Mouse (Mus musculus): ENCODE data around the gene Pum3.

Gene Pum3

DNA sequence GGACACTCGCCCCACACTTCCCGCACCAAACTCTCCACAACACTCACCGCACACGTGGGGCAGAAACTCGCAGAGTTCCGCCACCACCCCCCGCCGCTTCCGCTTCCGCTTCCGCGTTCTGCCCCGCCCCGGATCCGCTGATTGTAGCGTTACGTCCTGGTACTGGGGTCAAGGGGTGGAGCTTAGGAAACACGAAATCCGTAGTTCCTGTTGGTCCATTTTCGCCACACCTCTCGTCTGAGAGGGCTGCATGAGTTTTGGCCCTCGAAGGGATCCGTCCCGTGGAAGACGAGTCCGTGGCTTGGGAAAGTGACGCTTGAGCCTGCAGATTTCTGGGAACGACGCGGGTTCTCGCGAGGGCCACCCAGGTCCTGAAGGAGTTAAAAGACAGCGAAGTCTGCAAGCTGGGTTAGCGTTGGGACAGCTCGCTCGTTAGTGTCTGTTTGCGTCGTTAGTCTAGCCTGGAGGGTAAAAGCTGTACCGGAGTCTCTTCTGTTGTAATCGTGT is at the start of gene Pum3:
Pum3 (minus strand) TSS at position 81 of the 507 bp plus-strand sequence.
- in situ Hi-C loops (cut with MboI): loop anchor here (25.0 kb wide), 1 partner anchor 583 kb away; the partner anchor contains the start of gene Rfx3

DNA sequence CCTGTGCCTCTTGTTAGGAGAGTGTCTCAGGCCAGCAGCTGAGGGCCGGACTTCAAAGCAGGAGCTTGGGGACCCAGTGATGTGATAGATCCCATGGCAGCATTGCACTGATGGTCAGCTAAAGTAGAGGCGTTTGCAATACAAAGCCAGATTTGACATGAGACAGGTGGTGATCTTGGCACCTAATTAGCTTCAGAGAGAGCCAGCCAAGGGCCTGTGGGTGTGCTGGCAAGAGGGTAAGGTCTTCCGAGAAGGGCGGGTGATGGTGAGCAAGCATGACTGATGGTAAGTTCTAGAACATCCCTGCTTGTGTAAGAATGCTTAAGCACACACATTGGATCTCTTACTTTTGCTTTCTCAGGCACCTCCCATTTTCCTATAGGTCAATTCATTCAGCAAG is 37.1 kb upstream of the Pum3 start:
- in situ Hi-C loops (cut with MboI): no loop called here

DNA sequence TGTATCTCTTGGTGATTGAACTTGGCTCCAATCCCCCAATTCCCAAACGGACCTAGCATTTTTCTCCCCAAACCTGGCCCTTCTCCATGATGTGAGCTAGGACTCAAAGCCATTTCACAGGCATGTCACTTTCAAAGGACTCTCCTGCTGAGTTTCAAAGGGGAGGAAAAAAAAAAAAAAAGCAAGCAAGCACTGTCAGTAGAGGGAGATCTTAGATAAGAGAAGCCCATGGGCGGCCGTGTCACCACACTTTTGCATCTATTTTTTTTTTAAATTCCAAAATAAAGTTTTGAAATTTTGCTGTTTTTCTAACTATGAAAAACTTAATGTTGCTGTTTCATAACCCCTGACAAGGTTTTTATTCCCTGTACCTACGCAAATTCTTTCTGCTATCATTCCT is 33.0 kb upstream of the Pum3 start:
- in situ Hi-C loops (cut with MboI): no loop called here

DNA sequence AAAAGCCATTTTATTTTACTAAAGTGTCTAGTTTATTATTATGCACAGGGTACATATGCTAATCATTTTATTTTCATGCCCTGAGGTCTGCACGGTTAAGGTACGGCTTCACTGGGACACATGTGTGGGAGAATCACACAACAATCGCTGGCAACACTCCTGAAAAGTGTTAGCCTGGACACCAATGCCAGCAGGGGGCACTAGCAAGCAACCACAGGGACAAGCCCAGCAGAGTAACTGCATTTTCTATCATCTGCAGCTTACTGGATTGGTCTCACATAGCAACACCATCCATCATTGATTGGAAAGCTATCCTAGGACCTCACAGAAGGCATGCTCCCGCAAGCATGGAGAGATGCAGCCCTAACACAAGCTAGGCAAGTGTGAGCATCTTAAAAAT is 20.8 kb upstream of the Pum3 start:
- in situ Hi-C loops (cut with MboI): no loop called here

DNA sequence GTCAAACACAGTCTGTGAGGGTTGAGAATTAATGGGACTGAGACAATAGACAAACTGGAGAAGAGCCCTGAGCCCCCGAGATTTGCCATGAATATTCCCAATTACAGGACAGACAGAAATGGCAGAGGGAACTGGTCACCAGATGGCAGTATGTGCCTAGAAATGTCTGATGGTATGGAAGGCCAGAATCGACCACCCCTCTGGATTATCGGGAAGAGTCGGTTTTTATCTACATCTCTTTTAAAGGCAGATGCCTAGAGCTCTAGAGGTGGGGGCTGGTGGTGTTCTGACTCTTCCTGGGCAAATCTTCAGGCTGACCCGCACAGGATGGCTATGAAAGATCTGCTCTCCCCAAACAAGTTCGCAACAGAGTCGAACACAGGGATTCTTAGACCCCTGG is 17.9 kb upstream of the Pum3 start:
- in situ Hi-C loops (cut with MboI): loop anchor here (25.0 kb wide), 1 partner anchor 565 kb away; the partner anchor contains the start of gene Rfx3

DNA sequence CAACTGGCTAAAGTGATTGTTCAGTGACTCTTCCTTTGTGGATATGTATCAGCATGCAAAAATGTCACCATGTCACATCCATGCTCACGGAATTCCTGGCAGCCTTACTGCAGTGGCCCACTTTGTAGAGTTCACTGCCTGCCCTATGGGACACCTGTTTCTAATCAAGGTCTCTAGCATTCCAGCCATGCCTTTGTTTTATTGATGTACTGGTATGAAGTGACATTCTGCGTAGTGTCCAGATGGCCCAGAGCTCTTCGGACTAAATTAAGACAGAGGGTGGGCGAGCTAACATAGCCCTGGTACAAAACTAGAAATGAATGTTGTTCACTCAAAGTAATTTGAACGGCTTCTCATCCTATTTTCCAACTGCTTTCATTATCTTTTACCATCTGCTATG is 11.5 kb upstream of the Pum3 start:
- in situ Hi-C loops (cut with MboI): loop anchor here (25.0 kb wide), 1 partner anchor 571 kb away; the partner anchor contains the start of gene Rfx3

DNA sequence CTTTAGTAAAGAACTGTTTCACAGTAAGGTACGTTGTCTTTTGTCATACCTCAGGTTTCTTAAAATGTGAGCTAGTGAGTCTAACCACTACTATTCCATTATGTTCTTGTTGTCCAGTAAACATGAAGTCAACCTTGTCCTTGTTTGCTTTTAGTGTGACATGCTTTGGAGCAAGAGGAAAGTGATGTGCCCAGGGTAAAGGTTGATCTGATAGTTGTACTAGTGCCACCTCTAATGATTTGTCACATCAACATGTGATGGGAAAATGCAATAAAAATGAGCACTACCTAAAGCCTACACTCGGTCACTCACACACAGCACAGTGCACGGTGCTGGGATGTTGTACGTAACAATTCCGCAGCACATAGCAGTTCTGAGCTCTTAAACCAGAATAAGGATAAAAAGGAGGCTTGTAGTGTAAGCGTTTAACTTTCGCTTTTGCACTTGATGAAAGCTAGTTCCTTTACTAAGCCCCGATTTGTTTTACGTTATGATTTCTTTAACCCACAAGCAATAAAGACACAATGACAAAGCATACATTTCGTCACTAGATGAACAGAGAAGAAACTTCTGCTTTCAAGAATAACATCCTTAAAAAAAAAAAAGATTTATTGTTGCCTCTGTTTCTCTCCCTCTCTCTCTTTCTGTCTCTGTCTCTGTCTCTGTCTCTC is 8.5 kb upstream of the Pum3 start:
- in situ Hi-C loops (cut with MboI): loop anchor here (25.0 kb wide), 1 partner anchor 574 kb away; the partner anchor contains the start of gene Rfx3

DNA sequence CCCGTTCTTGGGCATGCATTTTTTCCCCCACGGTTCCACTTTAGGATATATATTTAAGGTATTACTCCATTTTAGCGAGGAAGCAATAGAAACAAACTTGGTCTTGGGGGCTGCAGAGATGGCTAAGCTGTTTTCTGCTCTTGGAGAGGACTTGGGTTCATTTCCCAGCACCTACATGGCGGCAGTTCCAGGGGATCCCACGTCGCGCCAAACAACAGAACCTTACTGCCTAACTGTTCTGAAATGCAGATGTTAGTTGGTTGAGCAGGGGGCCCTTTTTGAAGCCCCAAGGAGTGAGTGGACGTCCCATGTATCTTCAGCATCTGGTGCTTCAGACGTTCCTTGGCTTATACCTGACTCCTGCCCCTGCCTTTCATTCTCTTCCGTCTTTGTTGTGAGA is 781 bp upstream of the Pum3 start:
- in situ Hi-C loops (cut with MboI): loop anchor here (25.0 kb wide), 1 partner anchor 582 kb away; the partner anchor contains the start of gene Rfx3

DNA sequence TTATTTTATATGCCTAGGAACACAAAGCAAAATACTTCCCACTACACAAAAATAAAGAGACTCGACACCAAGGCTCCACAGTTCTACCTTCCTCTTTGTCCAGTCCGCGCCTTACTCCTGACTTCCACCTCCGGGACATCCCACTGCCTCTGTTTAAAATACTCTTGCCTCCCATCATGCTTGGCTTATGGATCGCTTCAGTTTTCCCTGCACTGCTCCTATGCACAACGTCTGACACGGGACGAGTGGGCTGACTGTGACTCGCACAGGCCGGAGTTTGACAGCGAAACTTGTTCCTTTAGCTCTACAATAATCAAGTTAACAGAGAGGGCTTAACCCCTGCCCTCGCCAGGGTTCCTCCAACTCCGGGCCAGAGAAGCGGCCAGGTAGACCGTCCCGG is 344 bp downstream of the Pum3 start:
- in situ Hi-C loops (cut with MboI): loop anchor here (25.0 kb wide), 1 partner anchor 583 kb away; the partner anchor contains the start of gene Rfx3

DNA sequence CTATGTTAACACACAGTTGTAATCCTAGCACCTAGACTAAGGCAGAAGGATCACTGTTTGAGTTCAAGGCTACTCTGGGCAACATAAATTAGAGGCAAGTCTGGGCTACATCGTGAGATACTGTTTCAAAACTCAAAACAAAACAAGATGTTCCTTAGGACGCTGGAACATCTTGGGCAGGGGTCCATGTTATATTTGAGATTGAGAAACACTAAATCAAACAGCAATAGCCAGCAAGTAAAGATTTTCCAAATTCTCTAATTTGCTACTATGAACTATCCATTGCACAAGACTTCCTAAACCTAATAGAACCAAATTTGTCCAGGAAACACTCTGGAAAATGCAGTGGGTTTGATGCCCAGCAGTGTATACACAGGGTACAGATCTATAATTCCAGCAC is 1.8 kb downstream of the Pum3 start:
- in situ Hi-C loops (cut with MboI): loop anchor here (25.0 kb wide), 1 partner anchor 584 kb away; the partner anchor contains the start of gene Rfx3

DNA sequence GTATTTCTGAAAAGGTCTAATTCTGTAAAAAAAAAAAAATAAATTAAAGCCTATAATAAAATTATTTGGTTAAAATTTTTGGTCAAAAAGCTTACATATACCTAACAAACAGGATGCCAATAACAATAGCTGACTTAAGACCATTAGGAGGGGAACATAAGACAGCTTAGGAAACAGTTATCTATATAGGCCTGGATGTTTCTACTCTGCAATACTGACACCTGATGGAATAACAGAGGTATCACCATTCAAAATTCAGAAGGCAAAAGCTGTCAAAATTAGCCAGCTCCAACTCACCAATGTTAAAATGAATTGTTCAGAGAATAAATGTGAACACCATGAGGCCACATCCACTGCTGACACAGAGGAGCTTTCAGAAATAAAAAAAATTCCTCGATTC is 3.2 kb downstream of the Pum3 start:
- in situ Hi-C loops (cut with MboI): loop anchor here (25.0 kb wide), 1 partner anchor 586 kb away; the partner anchor contains the start of gene Rfx3

DNA sequence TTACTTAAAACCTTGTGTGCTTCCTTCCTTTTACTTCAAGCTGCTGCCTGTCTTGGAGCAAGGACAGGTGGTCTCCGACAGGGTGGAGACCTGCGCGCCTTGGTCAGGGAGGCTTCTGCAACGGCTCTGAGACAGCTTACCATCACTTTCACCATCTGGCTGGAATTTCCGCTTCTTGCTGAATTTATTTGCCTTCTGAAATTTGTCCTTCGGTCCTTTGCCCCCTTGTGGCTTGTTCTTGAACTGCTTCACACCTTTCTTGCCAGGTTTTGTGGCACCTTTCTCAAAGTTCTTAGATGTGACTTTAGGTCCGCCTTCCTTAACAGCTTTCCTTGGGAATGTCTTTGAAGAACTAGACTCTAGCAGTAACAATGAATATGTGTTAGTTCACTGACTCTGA is 4.0 kb downstream of the Pum3 start:
- in situ Hi-C loops (cut with MboI): loop anchor here (25.0 kb wide), 1 partner anchor 587 kb away; the partner anchor contains the start of gene Rfx3

DNA sequence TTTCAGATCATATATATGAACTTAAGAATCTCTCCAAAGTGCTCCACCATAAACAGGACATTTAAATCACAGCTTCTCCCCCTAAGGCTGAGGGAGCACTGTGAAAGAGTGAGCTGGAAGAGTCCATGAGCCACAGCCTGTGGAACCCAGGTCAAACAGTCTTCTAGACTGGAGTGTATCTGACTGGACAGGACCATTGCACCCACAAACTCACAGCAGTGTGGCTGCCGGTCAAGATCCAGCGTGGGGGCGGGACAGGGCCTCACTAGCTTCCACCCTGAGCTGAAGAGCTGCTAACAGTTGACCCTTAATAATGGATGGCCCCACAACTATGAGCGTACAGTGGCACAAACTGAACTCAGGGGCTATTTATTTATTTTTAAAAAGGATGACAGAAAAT is 12.2 kb downstream of the Pum3 start:
- in situ Hi-C loops (cut with MboI): loop anchor here (25.0 kb wide), 1 partner anchor 680 kb away; no protein-coding TSS in a partner anchor

DNA sequence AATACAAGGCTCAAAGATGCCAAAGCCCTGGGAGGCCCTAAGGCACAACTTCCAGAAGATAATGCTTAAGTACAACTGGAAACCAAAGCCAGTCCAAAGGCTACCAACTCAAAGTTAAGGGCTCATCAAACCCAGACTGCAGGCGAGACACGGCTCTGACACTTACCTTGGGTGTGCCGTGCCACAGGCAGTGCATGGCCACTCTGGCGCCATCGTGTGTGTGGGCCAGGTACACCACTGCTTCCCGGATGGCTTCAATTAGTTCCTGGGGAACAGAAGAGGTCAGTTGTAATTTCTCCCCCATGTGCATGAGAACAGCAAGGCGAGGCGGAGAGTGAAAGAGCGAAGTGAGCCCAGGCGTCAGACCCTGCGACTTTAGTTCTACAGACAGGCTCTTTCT is 13.1 kb downstream of the Pum3 start:
- in situ Hi-C loops (cut with MboI): loop anchor here (25.0 kb wide), 1 partner anchor 679 kb away; no protein-coding TSS in a partner anchor

DNA sequence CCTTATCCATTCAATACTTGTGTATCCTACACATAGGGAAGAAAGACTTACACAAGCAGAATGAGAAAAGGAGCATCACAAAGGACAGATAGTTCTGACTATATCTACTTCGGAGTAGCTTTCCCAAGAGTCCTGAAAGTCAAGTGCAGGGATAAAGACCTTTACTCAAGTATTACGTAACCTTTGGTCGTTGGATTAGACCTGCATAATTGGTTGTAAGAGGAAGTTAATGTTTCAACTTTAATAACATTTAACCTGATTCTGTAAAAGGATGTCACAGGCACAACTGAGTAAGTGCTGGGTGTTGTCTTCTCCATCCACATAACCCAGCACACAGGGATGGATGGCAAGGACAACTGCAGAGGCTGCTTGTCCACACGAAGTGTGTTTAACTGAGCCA is 18.3 kb downstream of the Pum3 start:
- in situ Hi-C loops (cut with MboI): loop anchor here (25.0 kb wide), 1 partner anchor 674 kb away; no protein-coding TSS in a partner anchor

DNA sequence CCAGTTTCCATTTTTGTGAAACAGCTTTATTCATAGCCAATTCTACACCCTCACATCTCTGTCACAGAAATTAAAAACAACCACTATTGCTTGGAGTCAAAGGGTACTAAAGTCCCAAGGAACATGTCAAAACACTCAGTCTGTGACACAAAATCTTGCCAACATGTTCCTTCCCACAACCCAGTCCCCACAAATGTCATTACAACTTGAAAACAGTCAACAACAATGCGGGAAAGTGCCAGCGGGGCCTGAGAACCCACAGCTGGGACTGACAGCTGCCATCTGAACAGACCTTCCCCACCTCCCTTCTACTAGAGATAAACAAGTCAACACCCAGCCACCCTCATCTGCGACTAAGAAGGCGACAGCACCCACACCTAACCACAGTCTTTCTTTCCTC is 18.9 kb downstream of the Pum3 start:
- in situ Hi-C loops (cut with MboI): loop anchor here (25.0 kb wide), 1 partner anchor 673 kb away; no protein-coding TSS in a partner anchor

DNA sequence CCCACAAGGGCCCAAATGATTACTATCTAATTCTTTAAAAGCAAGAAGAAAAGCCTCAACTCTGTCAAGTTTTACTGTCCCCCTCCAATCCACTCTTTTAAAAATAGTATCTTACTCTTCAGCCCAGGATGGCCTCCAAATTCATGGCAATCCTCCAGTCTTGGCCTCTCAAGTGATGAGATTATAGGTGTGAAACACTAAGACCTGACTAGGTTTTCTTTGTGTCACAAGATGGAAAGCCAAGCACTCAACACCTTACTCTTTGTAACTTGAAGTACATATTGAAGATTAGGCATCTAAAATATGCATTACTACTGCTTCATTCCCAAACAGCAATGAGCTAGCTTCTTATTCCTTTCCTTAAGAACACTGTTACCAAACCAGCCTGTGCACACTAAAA is 19.8 kb downstream of the Pum3 start:
- in situ Hi-C loops (cut with MboI): loop anchor here (25.0 kb wide), 1 partner anchor 672 kb away; no protein-coding TSS in a partner anchor

DNA sequence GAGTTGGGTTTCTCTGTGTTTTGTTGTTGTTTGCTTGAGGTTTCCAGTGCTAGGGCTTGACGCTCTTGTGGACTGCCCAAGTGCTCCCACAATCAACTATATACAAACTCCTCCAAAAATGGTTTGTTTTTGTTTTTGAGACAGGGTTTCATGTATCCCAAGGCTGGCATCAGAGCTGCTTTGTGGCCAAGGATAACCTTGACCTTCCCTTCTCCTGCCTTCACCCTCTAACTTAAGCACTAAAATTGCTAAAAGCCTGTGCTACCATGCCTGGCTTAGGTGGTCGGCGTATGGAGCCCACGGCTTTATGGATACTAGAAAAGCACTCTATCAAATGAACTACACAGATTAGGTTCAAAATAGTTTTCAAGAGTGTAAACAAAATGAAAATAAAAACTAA is 20.4 kb downstream of the Pum3 start:
- in situ Hi-C loops (cut with MboI): loop anchor here (25.0 kb wide), 1 partner anchor 672 kb away; no protein-coding TSS in a partner anchor

DNA sequence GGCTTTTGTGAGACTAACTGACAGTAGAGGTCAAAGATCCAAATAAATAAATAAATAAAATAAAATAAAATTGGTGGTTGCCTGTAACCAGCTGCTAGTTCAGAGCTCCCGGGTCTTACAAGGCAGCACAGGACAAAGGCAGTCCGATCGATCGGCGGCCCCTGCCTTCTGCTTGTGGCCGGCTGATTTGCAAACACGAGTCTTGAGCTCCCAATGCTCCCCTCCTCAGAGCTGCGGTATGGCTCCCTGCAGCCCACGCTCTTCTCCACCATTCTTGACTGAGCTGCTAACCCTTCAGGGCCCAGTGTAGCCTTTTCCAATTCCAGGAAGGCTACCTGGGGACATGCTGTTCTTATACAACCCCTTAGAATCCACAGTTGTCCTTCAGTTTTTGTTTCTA is 31.8 kb downstream of the Pum3 start:
- in situ Hi-C loops (cut with MboI): no loop called here

DNA sequence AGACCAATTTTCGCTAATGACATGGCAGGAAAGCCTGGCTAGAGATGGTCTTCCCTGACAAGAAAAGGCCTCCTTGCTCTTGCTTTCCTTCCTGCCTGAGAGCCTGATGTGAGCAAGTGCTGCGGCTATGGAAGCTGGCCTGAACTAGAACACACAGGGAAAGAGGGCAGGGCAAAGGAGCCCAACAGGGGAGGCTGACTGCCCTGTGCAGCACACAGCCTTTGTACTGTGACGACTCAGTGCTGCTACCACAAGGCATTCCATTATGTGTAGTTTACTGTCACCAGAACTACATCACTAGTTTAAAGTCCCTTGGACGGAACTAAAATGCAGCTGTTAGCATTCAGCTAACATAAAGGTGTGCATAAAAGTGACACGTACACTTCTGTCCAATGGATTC is 32.4 kb downstream of the Pum3 start:
- in situ Hi-C loops (cut with MboI): no loop called here

DNA sequence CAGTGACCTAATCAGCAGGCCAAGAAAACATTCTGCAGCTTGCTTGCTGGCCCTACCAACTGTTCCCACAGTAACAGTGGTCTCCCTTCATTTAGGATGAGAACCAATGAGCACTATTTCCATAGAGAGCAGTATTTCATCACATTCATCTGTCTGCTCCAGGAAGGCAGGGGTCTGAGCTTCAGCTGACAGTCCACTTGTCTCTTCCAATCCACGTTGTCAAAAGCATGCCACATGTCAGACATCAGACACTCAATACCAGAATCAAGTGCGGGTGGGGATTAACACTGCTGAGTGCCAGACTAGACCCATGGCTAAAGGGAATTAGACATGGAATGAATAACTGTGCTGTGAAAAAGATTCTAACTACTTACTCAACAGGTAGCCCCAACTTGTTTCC is 32.9 kb downstream of the Pum3 start:
- in situ Hi-C loops (cut with MboI): no loop called here

DNA sequence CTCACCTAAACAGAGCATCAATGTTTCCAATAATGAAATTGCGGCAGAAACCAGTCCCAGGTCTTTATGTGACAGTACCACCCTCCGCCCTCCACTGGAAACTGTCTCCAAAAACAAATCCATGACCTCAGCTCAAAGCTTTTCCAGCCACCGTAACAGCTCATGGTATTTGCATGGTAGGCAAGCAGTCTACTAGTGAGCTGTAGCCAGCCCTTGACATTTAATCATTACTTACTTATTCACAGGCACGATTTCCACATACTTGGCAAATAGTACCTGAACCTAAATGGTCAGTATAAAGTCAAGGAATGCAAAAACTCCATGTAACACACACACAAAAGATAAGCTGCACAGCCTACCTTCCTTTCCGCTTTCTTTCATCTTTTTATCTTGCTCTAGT is 33.7 kb downstream of the Pum3 start:
- in situ Hi-C loops (cut with MboI): no loop called here

DNA sequence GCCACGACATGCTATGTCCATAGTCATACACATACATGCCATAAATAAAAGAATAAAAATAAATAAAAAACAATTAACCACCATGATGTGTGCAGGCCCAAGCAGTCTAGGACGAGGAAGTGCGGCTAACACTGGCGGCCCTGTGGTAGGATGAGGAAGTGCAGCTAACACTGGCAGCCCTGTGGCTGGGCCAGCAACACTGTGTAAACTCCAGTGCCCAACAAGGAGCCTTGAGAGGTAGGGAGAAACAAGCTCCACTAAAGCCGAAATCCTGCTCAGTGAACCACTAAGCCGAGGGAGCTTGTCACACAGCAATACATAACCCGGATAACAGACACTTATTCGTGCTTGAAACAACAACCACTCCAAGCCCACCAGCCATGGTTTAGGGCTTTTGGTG is 34.1 kb downstream of the Pum3 start:
- in situ Hi-C loops (cut with MboI): no loop called here
